Mouse (Mus musculus): ENCODE measurements around the gene Ubxn10. TPM values are rescaled to one million over a fixed set of nuclear protein-coding genes. Genes with fewer than 3 reads are reported as not detected.

Ubxn10 gene
- total RNA-seq, 1 experiment from 2014 or later = not detected

GRCm38 (mm10) chr4:138689094-138689512, 47.9 kb downstream of the Ubxn10 start:
- no peak for ATAC-seq (replicated peaks in 1 of 2; ENCODE audit: insufficient read depth in 1 of 2, low FRiP score in 2 of 2, low TSS enrichment in 1 of 2, low read depth in 1 of 2, poor library complexity in 2 of 2, severe bottlenecking in 2 of 2)

- ATAC-seq (replicated peaks in 1 of 2; ENCODE audit: insufficient read depth in 1 of 2, low FRiP score in 2 of 2, low TSS enrichment in 1 of 2, low read depth in 1 of 2, poor library complexity in 2 of 2, severe bottlenecking in 2 of 2) = no peak
These were observed 51.2 kb downstream of the Ubxn10 start for GRCm38 (mm10) chr4:138685813-138686212.

- no peak for ATAC-seq (replicated peaks in 1 of 2; ENCODE audit: insufficient read depth in 1 of 2, low FRiP score in 2 of 2, low TSS enrichment in 1 of 2, low read depth in 1 of 2, poor library complexity in 2 of 2, severe bottlenecking in 2 of 2)
These were observed 54.2 kb downstream of the Ubxn10 start for GRCm38 (mm10) chr4:138682760-138683159.

- ATAC-seq (replicated peaks in 1 of 2; ENCODE audit: insufficient read depth in 1 of 2, low FRiP score in 2 of 2, low TSS enrichment in 1 of 2, low read depth in 1 of 2, poor library complexity in 2 of 2, severe bottlenecking in 2 of 2) = no peak
These were observed 56.8 kb downstream of the Ubxn10 start for GRCm38 (mm10) chr4:138680124-138680523.

GRCm38 (mm10) chr4:138677579-138677978, 59.4 kb downstream of the Ubxn10 start:
- no peak for ATAC-seq (replicated peaks in 1 of 2; ENCODE audit: insufficient read depth in 1 of 2, low FRiP score in 2 of 2, low TSS enrichment in 1 of 2, low read depth in 1 of 2, poor library complexity in 2 of 2, severe bottlenecking in 2 of 2)

- no peak for ATAC-seq (replicated peaks in 1 of 2; ENCODE audit: insufficient read depth in 1 of 2, low FRiP score in 2 of 2, low TSS enrichment in 1 of 2, low read depth in 1 of 2, poor library complexity in 2 of 2, severe bottlenecking in 2 of 2)
These were observed 60.5 kb downstream of the Ubxn10 start for GRCm38 (mm10) chr4:138676480-138676879.

GRCm38 (mm10) chr4:138672160-138672559, 64.8 kb downstream of the Ubxn10 start:
- ATAC-seq (replicated peaks in 1 of 2; ENCODE audit: insufficient read depth in 1 of 2, low FRiP score in 2 of 2, low TSS enrichment in 1 of 2, low read depth in 1 of 2, poor library complexity in 2 of 2, severe bottlenecking in 2 of 2) = no peak

GRCm38 (mm10) chr4:138670093-138670889, 66.7 kb downstream of the Ubxn10 start:
- ATAC-seq (replicated peaks in 1 of 2; ENCODE audit: insufficient read depth in 1 of 2, low FRiP score in 2 of 2, low TSS enrichment in 1 of 2, low read depth in 1 of 2, poor library complexity in 2 of 2, severe bottlenecking in 2 of 2) = no peak

- ATAC-seq (replicated peaks in 1 of 2; ENCODE audit: insufficient read depth in 1 of 2, low FRiP score in 2 of 2, low TSS enrichment in 1 of 2, low read depth in 1 of 2, poor library complexity in 2 of 2, severe bottlenecking in 2 of 2) = no peak
These were observed 70.4 kb downstream of the Ubxn10 start for GRCm38 (mm10) chr4:138666521-138666920.

- no peak for ATAC-seq (replicated peaks in 1 of 2; ENCODE audit: insufficient read depth in 1 of 2, low FRiP score in 2 of 2, low TSS enrichment in 1 of 2, low read depth in 1 of 2, poor library complexity in 2 of 2, severe bottlenecking in 2 of 2)
These were observed 76.9 kb downstream of the Ubxn10 start for GRCm38 (mm10) chr4:138659936-138660602.

Other genes with a start within 250 kb of the Ubxn10 start
- not detected in 2 replicates for gene Vwa5b1, start 101.3 kb downstream of the Ubxn10 start, total RNA-seq (2017)
- gene Pla2g2c, start 12.4 kb downstream of the Ubxn10 start, total RNA-seq (2017) = not detected in 2 replicates
- not detected in 2 replicates for gene Pla2g2f, start 20.5 kb upstream of the Ubxn10 start, total RNA-seq (2017)
- gene Pla2g2d, start 38.6 kb upstream of the Ubxn10 start, total RNA-seq (2017) = not detected in 2 replicates
- gene Pla2g5, start 126.3 kb upstream of the Ubxn10 start, total RNA-seq (2017) = not detected in 2 replicates
- gene Gm13030, start 136.8 kb upstream of the Ubxn10 start, total RNA-seq (2017) = not detected in 2 replicates
- gene Pla2g2e, start 140.8 kb upstream of the Ubxn10 start, total RNA-seq (2017) = not detected in 2 replicates
- gene Otud3, start 176.8 kb upstream of the Ubxn10 start, total RNA-seq (2017) = 10.4 and 12.3 TPM in 2 replicates
- gene Rnf186, start 229.9 kb upstream of the Ubxn10 start, total RNA-seq (2017) = not detected in 2 replicates
- 14.0 and 22.8 TPM in 2 replicates for gene Tmco4, start 235.7 kb upstream of the Ubxn10 start, total RNA-seq (2017)

Measured in hematopoietic stem cell, adult 5-6 weeks (primary cell).